Mouse (Mus musculus) forebrain, embryonic 10.5 days (tissue): ENCODE measurements around the gene Ddn. TPM values are rescaled to one million over a fixed set of nuclear protein-coding genes. Genes with fewer than 3 reads are reported as not detected.

Source experiments
- DNase-seq: peaks from one replicate; pipeline ENCODE4 v3.0.0-alpha.2; 2017; ENCODE audit warnings: low spot score; ENCODE audit errors: extremely low spot score
- H3K27ac ChIP-seq: fragments of 300-500 bp; sonication (generic); 2 replicates; pipeline ENCODE4 v1.5.1; 2016; ENCODE audit warnings: mild to moderate bottlenecking
- H3K27me3 ChIP-seq: fragments of 300-500 bp; sonication (generic); 2 replicates; pipeline ENCODE4 v1.6.1; 2016; ENCODE audit warnings: mild to moderate bottlenecking; ENCODE audit not compliant: poor library complexity, severe bottlenecking
- H3K36me3 ChIP-seq: fragments of 300-500 bp; sonication (generic); replicated peaks from 2 replicates; pipeline ENCODE4 v1.6.1; 2016; ENCODE audit warnings: mild to moderate bottlenecking, moderate library complexity
- H3K4me1 ChIP-seq: fragments of 300-500 bp; sonication (generic); 2 replicates; pipeline ENCODE4 v1.6.1; 2016
- H3K4me3 ChIP-seq: fragments of 300-500 bp; sonication (generic); 2 replicates; pipeline ENCODE4 v1.5.1; 2016; ENCODE audit warnings: mild to moderate bottlenecking, moderate library complexity
- H3K9me3 ChIP-seq: fragments of 300-500 bp; sonication (generic); 2 replicates; pipeline ENCODE4 v1.6.1; 2016; ENCODE audit warnings: mild to moderate bottlenecking, moderate library complexity
- WGBS: fragments of 180-500 bp; shearing (Covaris S2); methylation state at CpG from one replicate; pipeline ENCODE4 v1.1.7; 2016; 5-methylcytosine and 5-hydroxymethylcytosine counted together
- polyA plus RNA-seq: library from polyadenylated mRNA; unstranded; fragments of >200 nt; fragmentation: Nextera tagmentation; extraction: Ambion mirVana; gene quantifications from 2 replicates; pipeline ENCODE4 v1.2.1, GENCODE M21; 2016

The Ddn gene
- polyA plus RNA-seq, 1 experiment from 2014 or later, result 0.10 TPM

DNA sequence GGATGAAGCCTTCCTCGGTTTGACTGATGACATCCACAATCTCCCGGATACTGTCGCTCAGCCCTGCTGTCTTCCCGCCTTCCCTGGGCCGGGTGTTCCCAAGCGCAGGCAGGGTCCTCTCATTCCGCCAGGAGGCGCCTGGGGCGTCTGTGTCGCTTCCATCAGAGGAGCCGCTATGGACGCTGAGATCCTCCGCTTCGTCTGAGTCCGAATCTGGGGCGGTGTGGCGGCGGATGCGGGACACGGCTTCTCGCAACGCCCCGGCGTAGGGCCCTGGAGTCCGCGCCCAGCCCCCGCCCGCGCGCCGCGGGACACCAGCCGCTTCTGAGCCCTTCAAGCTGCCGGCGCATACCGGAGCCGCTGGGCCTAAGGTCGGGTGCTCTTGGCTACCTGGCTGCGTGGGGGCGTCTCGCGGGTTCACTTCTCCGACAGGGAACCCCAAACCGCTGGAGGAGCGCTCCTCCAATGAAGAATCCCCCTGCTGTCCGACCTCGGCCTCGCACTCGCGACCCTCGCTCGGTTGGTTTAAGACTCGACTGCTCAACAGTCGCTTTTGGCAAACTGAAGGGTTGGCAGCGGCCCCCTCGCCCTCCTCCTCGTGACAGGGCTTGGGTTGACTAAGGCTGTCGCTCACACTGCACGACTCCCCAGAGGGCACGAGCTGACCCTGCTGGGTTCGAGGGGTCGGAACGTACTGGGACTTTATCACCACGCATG is 3.8 kb downstream of the Ddn start:
- peak; percentile 78 for DNase-seq
- H3K4me1 ChIP-seq, result peaks cover 65% of the 10 kb centered on the region
- peak overlapping the region; percentile 46; the same call in 1 of the 2 replicates for H3K27ac ChIP-seq
- no peaks in the 10 kb centered on the region for H3K36me3 ChIP-seq
- peaks cover 100% of the 10 kb centered on the region for H3K27me3 ChIP-seq
- WGBS, result under 1% methylated on average over 64 of the region's 64 CpGs
- H3K9me3 ChIP-seq, result no peaks in the 10 kb centered on the region
- H3K4me3 ChIP-seq, result peak overlapping the region; percentile 54

- Histone ChIP-seq H3K4me3 (peak overlapping the region; percentile 17; the same call in 1 of the 2 replicates), H3K27ac (no peak overlapping the region), H3K36me3 (no peaks in the 10 kb centered on the region), H3K4me1 (peaks cover 59% of the 10 kb centered on the region), H3K9me3 (no peaks in the 10 kb centered on the region), H3K27me3 (peaks cover 100% of the 10 kb centered on the region)
- 0% methylated on average over 32 of the region's 32 CpGs for WGBS
- DNase-seq, result peak; percentile 87
Observed at GRCm38 (mm10) chr15:98804054-98804453, 5.2 kb downstream of the Ddn start.

DNA sequence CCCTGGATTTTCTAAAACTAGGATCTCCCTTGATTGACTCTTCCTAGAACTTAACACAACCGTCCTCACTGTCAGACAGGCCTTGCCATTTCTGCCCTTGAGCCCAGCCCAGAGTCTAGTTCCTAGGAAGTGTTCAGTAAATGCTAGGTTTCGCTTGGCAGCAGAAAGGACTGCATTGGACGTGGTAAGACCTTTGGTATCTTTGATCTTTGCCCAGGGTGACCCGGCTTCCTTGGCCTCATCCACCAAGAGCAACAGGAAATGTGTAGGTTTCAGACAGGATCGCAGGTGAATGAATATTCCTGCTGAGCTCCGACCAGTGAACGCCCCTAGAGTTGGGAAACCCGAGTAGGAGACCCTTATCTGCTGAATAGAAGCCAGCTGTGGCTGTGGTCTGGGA is 6.4 kb downstream of the Ddn start:
- H3K9me3 ChIP-seq, result no peaks in the 10 kb centered on the region
- no peaks in the 10 kb centered on the region for H3K36me3 ChIP-seq
- H3K4me3 ChIP-seq, result no peak overlapping the region
- H3K4me1 ChIP-seq, result peaks cover 59% of the 10 kb centered on the region
- DNase-seq, result no peak
- WGBS, result under 1% methylated on average over 8 of the region's 8 CpGs
- H3K27ac ChIP-seq, result no peak overlapping the region
- peaks cover 100% of the 10 kb centered on the region for H3K27me3 ChIP-seq

DNA sequence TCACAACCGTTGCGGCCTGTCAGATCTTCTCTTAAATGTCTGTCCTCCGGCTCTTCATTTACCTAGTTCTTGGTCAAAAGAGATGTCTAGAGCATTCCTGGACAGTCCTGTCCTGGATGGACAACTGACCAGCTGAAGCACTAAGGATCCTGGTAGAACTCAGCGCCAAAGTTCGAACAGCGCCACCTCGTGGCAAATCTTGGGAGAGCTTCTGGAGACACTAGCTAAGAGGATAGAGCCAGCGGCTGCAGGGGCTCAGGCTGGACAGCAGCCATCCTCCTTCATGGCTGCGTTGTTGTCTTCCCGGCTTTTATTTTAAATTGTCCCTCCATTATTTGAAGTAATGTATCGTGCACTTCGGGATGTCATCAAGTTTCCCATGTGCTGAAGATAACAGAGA is 9.9 kb downstream of the Ddn start:
- H3K9me3 ChIP-seq, result no peaks in the 10 kb centered on the region
- peaks cover 54% of the 10 kb centered on the region for H3K4me1 ChIP-seq

GRCm38 (mm10) chr15:98798903-98799302 is 10.4 kb downstream of the Ddn start:
- Histone ChIP-seq H3K27ac (peak overlapping the region; percentile 27; the same call in 1 of the 2 replicates), H3K36me3 (no peaks in the 10 kb centered on the region), H3K4me3 (no peak overlapping the region), H3K9me3 (no peaks in the 10 kb centered on the region), H3K27me3 (peaks cover 100% of the 10 kb centered on the region), H3K4me1 (peaks cover 51% of the 10 kb centered on the region)
- DNase-seq, result no peak
- WGBS, result 39% methylated on average over 3 of the region's 3 CpGs

More for the DNA sequence above, 9.9 kb downstream of the Ddn start:
- peak; percentile 89 for DNase-seq
- Histone ChIP-seq H3K27me3 (peaks cover 100% of the 10 kb centered on the region), H3K4me3 (no peak overlapping the region), H3K27ac (no peak overlapping the region), H3K36me3 (no peaks in the 10 kb centered on the region)
- WGBS, result 14% methylated on average over 12 of the region's 12 CpGs

DNA sequence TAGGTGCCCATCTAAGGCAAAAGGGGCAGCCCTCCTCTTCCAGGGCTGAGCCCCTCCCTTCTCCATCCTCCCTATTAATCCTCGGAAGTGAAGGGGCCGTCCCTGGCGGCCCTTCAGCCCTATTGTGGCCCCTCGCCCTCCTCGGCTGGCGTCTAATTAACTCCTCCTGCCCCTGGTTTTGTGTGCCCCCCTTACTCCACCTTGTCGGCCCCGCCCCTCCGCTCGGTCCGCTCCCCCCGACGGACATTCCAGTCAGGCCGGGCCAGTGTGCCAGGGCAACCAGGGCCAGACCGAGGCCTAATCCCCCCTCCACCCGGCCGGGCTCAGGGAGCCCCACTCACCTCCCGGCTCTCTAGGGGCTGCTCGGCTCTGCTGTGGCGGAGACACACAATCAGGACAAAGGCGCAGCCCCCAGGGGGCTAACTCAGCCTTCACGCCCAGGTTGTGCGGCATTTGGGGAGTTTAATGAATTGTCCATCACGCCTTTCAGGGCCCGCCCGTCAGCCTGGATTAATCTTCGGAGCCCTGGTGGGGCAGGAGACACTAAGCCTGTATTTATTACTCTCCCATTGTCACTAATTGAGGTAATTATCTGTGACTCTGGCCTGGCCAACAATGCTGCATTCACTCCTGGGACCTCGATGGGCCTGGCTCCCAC is 11.3 kb downstream of the Ddn start:
- H3K27ac ChIP-seq, result peak overlapping the region; percentile 44; the same call in 1 of the 2 replicates
- peaks cover 49% of the 10 kb centered on the region for H3K4me1 ChIP-seq
- H3K36me3 ChIP-seq, result no peaks in the 10 kb centered on the region
- peak; percentile 95 for DNase-seq
- peaks cover 100% of the 10 kb centered on the region for H3K27me3 ChIP-seq
- H3K9me3 ChIP-seq, result no peaks in the 10 kb centered on the region
- 1% methylated on average over 28 of the region's 28 CpGs for WGBS
- peak overlapping the region; percentile 32; the same call in 1 of the 2 replicates for H3K4me3 ChIP-seq

DNA sequence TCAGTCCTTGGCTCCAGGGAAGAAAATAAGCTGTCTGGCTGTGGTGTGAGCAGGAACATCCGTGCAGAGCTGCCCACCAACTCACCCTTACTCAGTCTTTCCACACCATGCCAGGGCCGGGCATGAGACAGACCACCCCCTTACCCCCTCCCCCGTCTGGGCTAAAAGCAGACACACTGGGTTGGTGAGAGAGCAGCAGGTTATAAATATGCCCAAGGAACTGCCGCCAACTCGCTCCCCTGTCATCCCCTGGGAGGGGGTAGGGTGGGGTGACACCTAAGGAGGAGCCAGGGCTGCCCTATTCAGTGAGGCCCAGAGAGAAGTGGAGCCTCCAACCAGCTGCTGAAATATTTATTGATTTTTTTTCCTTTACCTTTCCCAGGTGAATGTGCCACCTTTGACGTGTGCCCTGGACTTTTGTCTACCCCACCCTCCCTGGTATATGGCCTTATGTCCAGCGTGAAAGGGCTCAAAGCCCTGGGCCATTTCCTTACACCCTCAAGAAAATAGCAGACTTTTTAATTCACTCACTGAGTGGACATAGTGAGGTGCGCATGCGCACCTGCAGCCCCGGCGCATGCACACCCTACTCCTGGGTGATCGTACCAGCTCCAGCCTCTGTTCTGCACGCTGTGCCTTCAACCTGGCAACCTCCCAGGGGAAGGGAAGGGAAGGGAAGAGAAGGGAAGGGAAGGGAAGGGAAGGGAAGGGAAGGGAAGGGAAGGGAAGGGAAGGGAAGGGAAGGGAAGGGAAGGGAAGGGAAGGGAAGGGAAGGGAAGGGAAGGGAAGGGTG is 12.3 kb downstream of the Ddn start:
- WGBS, result 2% methylated on average over 13 of the region's 13 CpGs
- no peak for DNase-seq
- peaks cover 55% of the 10 kb centered on the region for H3K4me1 ChIP-seq
- no peaks in the 10 kb centered on the region for H3K36me3 ChIP-seq
- no peak overlapping the region for H3K27ac ChIP-seq
- peak overlapping the region; percentile 32; the same call in 1 of the 2 replicates for H3K4me3 ChIP-seq
- H3K27me3 ChIP-seq, result peaks cover 100% of the 10 kb centered on the region
- H3K9me3 ChIP-seq, result no peaks in the 10 kb centered on the region

DNA sequence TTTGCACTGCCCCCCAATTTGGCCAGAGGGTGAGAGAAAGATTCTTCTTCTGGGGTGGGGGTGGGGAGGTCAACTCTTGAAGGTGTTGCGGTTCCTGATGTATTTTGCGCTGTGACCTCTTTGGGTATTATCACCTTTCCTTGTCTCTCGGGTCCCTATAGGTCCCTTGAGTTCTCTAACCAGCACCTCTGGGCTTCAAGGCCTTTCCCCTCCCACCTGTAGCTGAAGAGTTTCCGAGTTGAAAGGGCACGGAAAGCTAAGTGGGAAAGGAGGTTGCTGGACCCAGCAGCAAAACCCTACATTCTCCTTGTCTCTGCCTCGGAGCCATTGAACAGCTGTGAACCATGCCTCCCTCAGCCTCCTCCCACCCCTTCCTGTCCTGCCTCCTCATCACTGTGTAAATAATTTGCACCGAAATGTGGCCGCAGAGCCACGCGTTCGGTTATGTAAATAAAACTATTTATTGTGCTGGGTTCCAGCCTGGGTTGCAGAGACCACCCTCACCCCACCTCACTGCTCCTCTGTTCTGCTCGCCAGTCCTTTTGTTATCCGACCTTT is 16.1 kb downstream of the Ddn start:
- no peaks in the 10 kb centered on the region for H3K9me3 ChIP-seq
- H3K27ac ChIP-seq, result no peak overlapping the region
- H3K4me3 ChIP-seq, result peak overlapping the region; percentile 7; the same call in 1 of the 2 replicates
- H3K36me3 ChIP-seq, result no peaks in the 10 kb centered on the region
- peaks cover 100% of the 10 kb centered on the region for H3K27me3 ChIP-seq
- 6% methylated on average over 13 of the region's 13 CpGs for WGBS
- no peak for DNase-seq
- peaks cover 72% of the 10 kb centered on the region for H3K4me1 ChIP-seq

DNA sequence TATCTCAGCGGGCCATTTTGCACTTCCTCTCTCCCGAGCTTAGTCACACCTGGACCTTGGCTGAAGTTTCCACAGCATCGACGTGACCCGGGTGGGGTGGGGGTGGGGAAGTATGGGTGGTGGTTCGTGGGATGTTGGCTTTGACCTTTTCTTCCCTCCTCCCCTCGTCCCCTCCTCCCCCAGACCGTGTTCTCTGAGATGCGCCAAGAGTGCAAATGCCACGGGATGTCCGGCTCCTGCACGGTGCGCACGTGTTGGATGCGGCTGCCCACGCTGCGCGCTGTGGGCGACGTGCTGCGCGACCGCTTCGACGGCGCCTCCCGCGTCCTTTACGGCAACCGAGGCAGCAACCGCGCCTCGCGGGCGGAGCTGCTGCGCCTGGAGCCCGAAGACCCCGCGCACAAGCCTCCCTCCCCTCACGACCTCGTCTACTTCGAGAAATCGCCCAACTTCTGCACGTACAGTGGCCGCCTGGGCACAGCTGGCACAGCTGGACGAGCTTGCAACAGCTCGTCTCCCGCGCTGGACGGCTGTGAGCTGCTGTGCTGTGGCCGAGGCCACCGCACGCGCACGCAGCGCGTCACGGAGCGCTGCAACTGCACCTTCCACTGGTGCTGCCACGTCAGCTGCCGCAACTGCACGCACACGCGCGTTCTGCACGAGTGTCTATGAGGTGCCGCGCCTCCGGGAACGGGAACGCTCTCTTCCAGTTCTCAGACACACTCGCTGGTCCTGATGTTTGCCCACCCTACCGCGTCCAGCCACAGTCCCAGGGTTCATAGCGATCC is 16.9 kb downstream of the Ddn start:
- Histone ChIP-seq H3K4me1 (peaks cover 64% of the 10 kb centered on the region), H3K4me3 (peak overlapping the region; percentile 15), H3K27me3 (peaks cover 100% of the 10 kb centered on the region), H3K27ac (no peak overlapping the region), H3K36me3 (no peaks in the 10 kb centered on the region), H3K9me3 (no peaks in the 10 kb centered on the region)
- WGBS, result 2% methylated on average over 75 of the region's 75 CpGs
- no peak for DNase-seq

DNA sequence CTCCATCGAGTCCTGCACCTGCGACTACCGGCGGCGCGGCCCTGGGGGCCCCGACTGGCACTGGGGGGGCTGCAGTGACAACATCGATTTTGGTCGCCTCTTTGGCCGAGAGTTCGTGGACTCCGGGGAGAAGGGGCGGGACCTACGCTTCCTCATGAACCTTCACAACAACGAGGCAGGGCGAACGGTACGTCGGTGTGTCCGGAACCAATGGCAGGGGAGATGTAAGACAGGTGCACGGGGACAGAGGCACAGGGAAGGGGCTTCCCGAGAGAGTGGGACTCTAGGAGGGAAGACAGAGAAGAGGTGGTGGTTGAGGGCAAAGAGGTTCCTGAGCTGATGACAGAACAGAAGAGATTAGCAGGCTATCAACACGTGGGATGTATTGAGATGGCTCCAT is 17.5 kb downstream of the Ddn start:
- under 1% methylated on average over 23 of the region's 23 CpGs for WGBS
- Histone ChIP-seq H3K9me3 (no peaks in the 10 kb centered on the region), H3K4me1 (peaks cover 58% of the 10 kb centered on the region), H3K27ac (no peak overlapping the region), H3K27me3 (peaks cover 100% of the 10 kb centered on the region), H3K4me3 (peak overlapping the region; percentile 15; the same call in 1 of the 2 replicates), H3K36me3 (no peaks in the 10 kb centered on the region)
- DNase-seq, result no peak

GRCm38 (mm10) chr15:98791221-98791620 is 18.1 kb downstream of the Ddn start:
- peaks cover 100% of the 10 kb centered on the region for H3K27me3 ChIP-seq
- no peak overlapping the region for H3K27ac ChIP-seq
- peaks cover 52% of the 10 kb centered on the region for H3K4me1 ChIP-seq
- peak; percentile 40 for DNase-seq
- peak overlapping the region; percentile 15; the same call in 1 of the 2 replicates for H3K4me3 ChIP-seq
- H3K9me3 ChIP-seq, result no peaks in the 10 kb centered on the region
- WGBS, result 1% methylated on average over 12 of the region's 12 CpGs
- no peaks in the 10 kb centered on the region for H3K36me3 ChIP-seq

- peak overlapping the region; percentile 15 for H3K4me3 ChIP-seq
- H3K27ac ChIP-seq, result no peak overlapping the region
- no peak for DNase-seq
- no peaks in the 10 kb centered on the region for H3K36me3 ChIP-seq
- WGBS, result under 1% methylated on average over 23 of the region's 23 CpGs
- H3K9me3 ChIP-seq, result no peaks in the 10 kb centered on the region; the same call in 1 of the 2 replicates
- H3K4me1 ChIP-seq, result peaks cover 48% of the 10 kb centered on the region
- H3K27me3 ChIP-seq, result peaks cover 100% of the 10 kb centered on the region
Observed at GRCm38 (mm10) chr15:98790761-98791160, 18.5 kb downstream of the Ddn start.
